Mouse (Mus musculus) kidney, adult 2 months (tissue): ENCODE measurements at regions not wholly inside any gene's neighbourhood (a gene's known extent, or its start where the extent isn't known, plus 50 kb on each side); places are given as distances from the start of the nearest gene placed in this dataset.

Source experiments
- CTCF ChIP-seq: fragments of 200-500 bp; conservative IDR thresholded peaks from 2 replicates; pipeline ENCODE4 v1.5.1; 2011; ENCODE audit warnings: low read depth, mild to moderate bottlenecking, control low read depth, low read length, moderate library complexity, mixed read lengths; ENCODE audit not compliant: insufficient read depth, insufficient read length
- POLR2A ChIP-seq: fragments of 200-500 bp; IDR thresholded peaks from one replicate; pipeline ENCODE4 v1.6.1; 2011; ENCODE audit warnings: low read depth, low read length, control low read depth

DNA sequence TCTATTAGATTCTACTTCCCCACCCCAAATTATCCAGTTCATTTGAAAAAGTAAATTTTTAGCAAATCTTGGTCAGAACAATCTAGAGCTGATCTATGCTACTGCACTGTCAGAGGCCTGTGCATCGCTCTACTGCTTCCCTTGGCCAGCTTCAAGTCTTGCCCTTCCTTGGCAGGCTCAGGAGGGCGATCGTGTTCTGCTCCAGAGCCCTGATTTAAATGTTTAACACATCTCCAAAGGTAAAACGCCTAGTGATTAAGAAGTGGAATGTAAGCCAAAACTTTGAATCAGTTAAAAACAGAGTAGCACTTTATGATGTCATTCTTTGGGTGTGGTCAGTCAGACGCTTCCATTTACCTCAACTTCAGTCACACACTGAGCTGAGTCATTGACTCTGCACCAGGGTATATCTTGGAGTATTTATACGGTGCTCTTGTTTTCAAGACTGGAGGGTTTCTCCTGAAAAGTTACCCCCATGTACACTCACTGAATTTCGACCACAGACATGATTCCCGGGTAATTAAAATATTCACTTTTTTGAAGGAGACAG, 502.2 kb downstream of the Efna5 start:
- TF ChIP-seq CTCF (no peak), POLR2A (no peak)
